Mouse (Mus musculus) midbrain, embryonic 15.5 days (tissue): Measurements from ENCODE around the gene Homer3. TPM values are rescaled to one million over a fixed set of nuclear protein-coding genes. Genes with fewer than 3 reads are reported as not detected.

Experiments used
- ATAC-seq: fragments of 200-750 bp; cut with Nextera tagmentation; replicated peaks from 2 replicates; pipeline ENCODE4 v1.8.0; 2017; ENCODE audit warnings: moderate TSS enrichment
- H3K27ac ChIP-seq: fragments of 300-500 bp; sonication (generic); 2 replicates; pipeline ENCODE4 v1.5.1; 2015; ENCODE audit warnings: mild to moderate bottlenecking, inconsistent platforms
- H3K27me3 ChIP-seq: fragments of 300-500 bp; sonication (generic); replicated peaks from 2 replicates; pipeline ENCODE4 v1.6.1; 2015; ENCODE audit warnings: inconsistent platforms
- H3K36me3 ChIP-seq: fragments of 300-500 bp; sonication (generic); replicated peaks from 2 replicates; pipeline ENCODE4 v1.6.1; 2015; ENCODE audit warnings: inconsistent platforms
- H3K4me1 ChIP-seq: fragments of 300-500 bp; sonication (generic); 2 replicates; pipeline ENCODE4 v1.6.1; 2015; ENCODE audit warnings: inconsistent platforms
- H3K4me2 ChIP-seq: fragments of 300-500 bp; sonication (generic); 2 replicates; pipeline ENCODE4 v1.6.1; 2015; ENCODE audit warnings: inconsistent platforms, mild to moderate bottlenecking, moderate library complexity
- H3K4me3 ChIP-seq: fragments of 300-500 bp; sonication (generic); 2 replicates; pipeline ENCODE4 v1.5.1; 2015; ENCODE audit warnings: mild to moderate bottlenecking, inconsistent platforms
- H3K9ac ChIP-seq: fragments of 300-500 bp; sonication (generic); 2 replicates; pipeline ENCODE4 v1.6.1; 2015; ENCODE audit warnings: mild to moderate bottlenecking, inconsistent platforms
- H3K9me3 ChIP-seq: fragments of 300-500 bp; sonication (generic); 2 replicates; pipeline ENCODE4 v1.6.1; 2016; ENCODE audit warnings: inconsistent platforms
- WGBS: fragments of 180-500 bp; shearing (Covaris S2); methylation state at CpG from one replicate; pipeline ENCODE4 v1.1.7; 2015; ENCODE audit warnings: mixed read lengths; 5-methylcytosine and 5-hydroxymethylcytosine counted together
- polyA plus RNA-seq: library from polyadenylated mRNA; unstranded; fragments of >200 nt; fragmentation: Nextera tagmentation; extraction: Ambion mirVana; gene quantifications from 2 replicates; pipeline ENCODE4 v1.2.1, GENCODE M21; 2015

Homer3 gene
- polyA plus RNA-seq, 1 experiment from 2014 or later: 37.9 TPM

GRCm38 (mm10) chr8:70329124-70329834 is 46.7 kb downstream of the Homer3 start, which contains the start of gene Gdf1:
Gdf1 (plus strand) TSS chr8:70329817.
- H3K36me3 ChIP-seq: peaks cover 39% of the 10 kb centered on the region
- H3K27ac ChIP-seq: no peak within 1 kb of the TSS
- peak within 1 kb of the TSS; percentile 2; the same call in 1 of the 2 replicates for H3K9ac ChIP-seq
- 28% methylated on average over 14 of the region's 14 CpGs for WGBS
- no peaks in the 10 kb centered on the region for H3K9me3 ChIP-seq
- no peak within 1 kb of the TSS; the same call in 1 of the 2 replicates for H3K4me2 ChIP-seq
- ATAC-seq: no peak
- H3K4me3 ChIP-seq: no peak within 1 kb of the TSS
- peaks cover 24% of the 10 kb centered on the region for H3K4me1 ChIP-seq
- H3K27me3 ChIP-seq: no peaks in the 10 kb centered on the region

- peaks cover 40% of the 10 kb centered on the region for H3K36me3 ChIP-seq
- peak; percentile 4 for ATAC-seq
- H3K9me3 ChIP-seq: no peaks in the 10 kb centered on the region
- no peak overlapping the region for H3K4me3 ChIP-seq
- peaks cover 24% of the 10 kb centered on the region for H3K4me1 ChIP-seq
- no peak overlapping the region for H3K27ac ChIP-seq
- H3K27me3 ChIP-seq: no peaks in the 10 kb centered on the region
- H3K4me2 ChIP-seq: no peak overlapping the region; the same call in 1 of the 2 replicates
- 9% methylated on average over 45 of the region's 45 CpGs for WGBS
- H3K9ac ChIP-seq: 0 out of 2 replicates have a peak overlapping the region, but pooled peaks have one; percentile 2
Observed at GRCm38 (mm10) chr8:70329835-70330740, 47.5 kb downstream of the Homer3 start.

GRCm38 (mm10) chr8:70330741-70331364 is 48.2 kb downstream of the Homer3 start:
- Histone ChIP-seq H3K9me3 (no peaks in the 10 kb centered on the region), H3K4me2 (no peak overlapping the region; the same call in 1 of the 2 replicates), H3K9ac (0 out of 2 replicates have a peak overlapping the region, but pooled peaks have one; percentile 2), H3K27ac (no peak overlapping the region), H3K36me3 (peaks cover 44% of the 10 kb centered on the region), H3K27me3 (no peaks in the 10 kb centered on the region), H3K4me3 (no peak overlapping the region), H3K4me1 (peaks cover 24% of the 10 kb centered on the region)
- peak; percentile 75 for ATAC-seq
- WGBS: 27% methylated on average over 53 of the region's 53 CpGs

- Histone ChIP-seq H3K36me3 (peaks cover 50% of the 10 kb centered on the region), H3K9ac (no peak overlapping the region), H3K27ac (peak overlapping the region; percentile 30; the same call in 1 of the 2 replicates)
Observed at GRCm38 (mm10) chr8:70331526-70331925, 48.9 kb downstream of the Homer3 start.

GRCm38 (mm10) chr8:70332070-70332877 is 49.6 kb downstream of the Homer3 start:
- Histone ChIP-seq H3K27ac (no peak overlapping the region), H3K4me3 (no peak overlapping the region)

More at GRCm38 (mm10) chr8:70331526-70331925, 48.9 kb downstream of the Homer3 start:
- H3K9me3 ChIP-seq: no peaks in the 10 kb centered on the region
- no peak for ATAC-seq
- peaks cover 24% of the 10 kb centered on the region for H3K4me1 ChIP-seq
- H3K4me2 ChIP-seq: no peak overlapping the region
- 53% methylated on average over 19 of the region's 19 CpGs for WGBS
- no peak overlapping the region for H3K4me3 ChIP-seq
- no peaks in the 10 kb centered on the region for H3K27me3 ChIP-seq

GRCm38 (mm10) chr8:70332878-70333202 is 50.2 kb downstream of the Homer3 start:
- Histone ChIP-seq H3K9ac (no peak overlapping the region), H3K27ac (no peak overlapping the region), H3K27me3 (no peaks in the 10 kb centered on the region), H3K4me2 (no peak overlapping the region), H3K36me3 (peaks cover 57% of the 10 kb centered on the region), H3K4me3 (no peak overlapping the region), H3K9me3 (no peaks in the 10 kb centered on the region), H3K4me1 (peaks cover 24% of the 10 kb centered on the region)
- 98% methylated on average over 6 of the region's 6 CpGs for WGBS
- peak; percentile 7 for ATAC-seq

More at GRCm38 (mm10) chr8:70332070-70332877, 49.6 kb downstream of the Homer3 start:
- peaks cover 24% of the 10 kb centered on the region for H3K4me1 ChIP-seq
- ATAC-seq: peak; percentile 71
- WGBS: 22% methylated on average over 41 of the region's 41 CpGs
- H3K27me3 ChIP-seq: no peaks in the 10 kb centered on the region
- no peak overlapping the region for H3K9ac ChIP-seq
- H3K4me2 ChIP-seq: 0 out of 2 replicates have a peak overlapping the region, but pooled peaks have one; percentile 14
- H3K9me3 ChIP-seq: no peaks in the 10 kb centered on the region
- peaks cover 56% of the 10 kb centered on the region for H3K36me3 ChIP-seq

- Histone ChIP-seq H3K4me2 (no peak overlapping the region), H3K27me3 (no peaks in the 10 kb centered on the region), H3K9ac (no peak overlapping the region), H3K4me1 (no peaks in the 10 kb centered on the region), H3K4me3 (no peak overlapping the region), H3K9me3 (no peaks in the 10 kb centered on the region), H3K36me3 (peaks cover 69% of the 10 kb centered on the region), H3K27ac (no peak overlapping the region)
- WGBS: 90% methylated on average over 7 of the region's 7 CpGs
- ATAC-seq: no peak
Observed at GRCm38 (mm10) chr8:70338931-70339330, 56.3 kb downstream of the Homer3 start.

- WGBS: 93% methylated on average over 7 of the region's 7 CpGs
Observed at GRCm38 (mm10) chr8:70340659-70341058, 58.0 kb downstream of the Homer3 start.

GRCm38 (mm10) chr8:70342007-70342406 is 59.4 kb downstream of the Homer3 start:
- Histone ChIP-seq H3K4me1 (no peaks in the 10 kb centered on the region), H3K4me3 (no peak overlapping the region), H3K4me2 (no peak overlapping the region), H3K9me3 (no peaks in the 10 kb centered on the region), H3K36me3 (peaks cover 40% of the 10 kb centered on the region), H3K27ac (no peak overlapping the region), H3K9ac (no peak overlapping the region), H3K27me3 (no peaks in the 10 kb centered on the region)
- 86% methylated on average over 14 of the region's 14 CpGs for WGBS
- no peak for ATAC-seq

More at GRCm38 (mm10) chr8:70340659-70341058, 58.0 kb downstream of the Homer3 start:
- ATAC-seq: no peak
- H3K4me2 ChIP-seq: no peak overlapping the region
- H3K9me3 ChIP-seq: no peaks in the 10 kb centered on the region
- H3K27ac ChIP-seq: no peak overlapping the region
- no peaks in the 10 kb centered on the region for H3K4me1 ChIP-seq
- H3K4me3 ChIP-seq: no peak overlapping the region
- H3K27me3 ChIP-seq: no peaks in the 10 kb centered on the region
- peaks cover 53% of the 10 kb centered on the region for H3K36me3 ChIP-seq
- H3K9ac ChIP-seq: no peak overlapping the region

GRCm38 (mm10) chr8:70343076-70343475 is 60.4 kb downstream of the Homer3 start:
- H3K4me3 ChIP-seq: no peak overlapping the region
- no peaks in the 10 kb centered on the region for H3K9me3 ChIP-seq
- H3K36me3 ChIP-seq: peaks cover 30% of the 10 kb centered on the region
- H3K4me2 ChIP-seq: no peak overlapping the region
- no peaks in the 10 kb centered on the region for H3K27me3 ChIP-seq
- 94% methylated on average over 7 of the region's 7 CpGs for WGBS
- no peak for ATAC-seq
- H3K27ac ChIP-seq: no peak overlapping the region
- peaks cover 3% of the 10 kb centered on the region; the same call in 1 of the 2 replicates for H3K4me1 ChIP-seq
- no peak overlapping the region for H3K9ac ChIP-seq

- Histone ChIP-seq H3K4me1 (peaks cover 5% of the 10 kb centered on the region; the same call in 1 of the 2 replicates), H3K9me3 (no peaks in the 10 kb centered on the region), H3K9ac (no peak overlapping the region), H3K27ac (no peak overlapping the region), H3K4me2 (no peak overlapping the region), H3K4me3 (no peak overlapping the region), H3K27me3 (no peaks in the 10 kb centered on the region), H3K36me3 (peaks cover 23% of the 10 kb centered on the region; the same call in 1 of the 2 replicates)
- 64% methylated on average over 6 of the region's 6 CpGs for WGBS
- peak; percentile 46 for ATAC-seq
Observed at GRCm38 (mm10) chr8:70343696-70344095, 61.1 kb downstream of the Homer3 start.
